Mouse (Mus musculus): ENCODE results near the gene Ptger4.

The Ptger4 gene

GRCm38 (mm10) chr15:5173217-5173820, 70.7 kb downstream of the Ptger4 start:
- in situ Hi-C loops (cut with MboI, MseI) = no loop called here

- in situ Hi-C loops (cut with MboI, MseI) = no loop called here
Observed at GRCm38 (mm10) chr15:5165121-5165773, 78.7 kb downstream of the Ptger4 start.

GRCm38 (mm10) chr15:5158827-5159226, 85.2 kb downstream of the Ptger4 start:
- in situ Hi-C loops (cut with MboI, MseI) = no loop called here

GRCm38 (mm10) chr15:5157386-5157785, 86.6 kb downstream of the Ptger4 start:
- in situ Hi-C loops (cut with MboI, MseI) = no loop called here

Measured in regulatory T cell (primary cell).